Mouse (Mus musculus): ENCODE measurements at regions not wholly inside any gene's neighbourhood (a gene's known extent, or its start where the extent isn't known, plus 50 kb on each side); places are given as distances from the start of the nearest gene placed in this dataset.

GRCm38 (mm10) chr2:159138603-159139002, 344.0 kb downstream of the Dhx35 start:
- no peak for DNase-seq (ENCODE audit: low read depth, low spot score)

DNA sequence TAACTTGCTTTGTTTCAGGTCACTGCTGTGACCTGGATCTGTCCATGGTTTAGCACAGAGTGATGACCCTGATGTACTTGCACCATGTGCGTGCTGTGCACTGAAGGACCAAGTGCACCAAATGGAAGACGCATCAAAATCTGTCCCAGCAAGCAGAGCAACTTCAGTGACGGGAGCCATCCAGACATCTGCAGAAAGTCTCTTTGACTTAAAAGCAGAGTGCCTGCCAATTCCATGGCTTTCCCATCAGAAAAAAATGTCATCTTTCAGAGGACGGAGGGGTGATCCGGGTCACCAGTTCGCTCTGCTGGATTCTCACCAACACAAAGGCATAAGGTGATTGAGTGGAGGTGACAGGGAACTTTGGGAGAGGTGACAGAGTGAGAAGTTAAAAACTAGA, 351.4 kb downstream of the Dhx35 start:
- no peak for DNase-seq (ENCODE audit: low read depth, low spot score)

DNA sequence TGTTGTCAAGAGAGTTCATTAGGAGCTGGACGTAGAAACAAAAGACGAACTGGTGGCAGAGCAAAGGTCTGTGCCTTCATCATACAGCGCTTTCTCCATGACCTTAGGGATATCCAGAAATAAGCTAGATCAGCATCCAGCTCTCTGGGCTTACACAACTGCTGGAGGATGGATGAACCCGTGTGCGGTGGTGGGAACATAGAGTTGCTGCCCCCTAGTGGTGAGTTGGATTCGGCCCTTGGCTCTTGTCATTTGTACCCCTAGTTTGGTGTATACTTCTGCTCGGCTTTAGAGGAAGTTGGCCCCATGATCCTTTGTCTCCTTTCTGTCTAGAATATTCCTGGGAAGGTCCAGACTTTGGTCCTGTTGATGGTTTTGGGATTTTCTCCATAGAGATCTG, 369.4 kb downstream of the Dhx35 start:
- peak; percentile 4 for DNase-seq (ENCODE audit: low read depth, low spot score)

GRCm38 (mm10) chr2:159168553-159169064, 374.0 kb downstream of the Dhx35 start:
- no peak for DNase-seq (ENCODE audit: low read depth, low spot score)

- DNase-seq (ENCODE audit: low read depth, low spot score): no peak
Observed at GRCm38 (mm10) chr2:159196156-159196555, 401.5 kb downstream of the Dhx35 start.

DNA sequence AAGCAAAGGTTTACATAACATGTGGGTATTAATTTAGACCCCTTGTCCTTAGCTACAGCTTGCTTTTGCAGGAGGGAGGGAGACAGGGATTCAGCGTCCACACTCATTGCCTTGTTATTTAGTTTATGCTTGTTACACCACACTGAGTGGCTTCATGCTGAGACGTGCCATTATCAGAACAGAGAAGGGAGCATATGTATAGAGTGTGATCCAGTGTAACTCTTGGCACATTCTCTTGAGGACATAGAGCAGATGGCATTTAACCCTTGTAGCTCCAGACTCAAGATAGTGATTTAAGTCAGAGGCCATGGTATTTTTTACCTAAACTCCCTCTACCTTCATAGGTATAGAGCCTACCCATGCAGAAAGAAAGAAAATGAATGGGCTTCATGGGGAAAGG, 437.7 kb downstream of the Dhx35 start:
- DNase-seq (ENCODE audit: low read depth, low spot score): no peak

DNA sequence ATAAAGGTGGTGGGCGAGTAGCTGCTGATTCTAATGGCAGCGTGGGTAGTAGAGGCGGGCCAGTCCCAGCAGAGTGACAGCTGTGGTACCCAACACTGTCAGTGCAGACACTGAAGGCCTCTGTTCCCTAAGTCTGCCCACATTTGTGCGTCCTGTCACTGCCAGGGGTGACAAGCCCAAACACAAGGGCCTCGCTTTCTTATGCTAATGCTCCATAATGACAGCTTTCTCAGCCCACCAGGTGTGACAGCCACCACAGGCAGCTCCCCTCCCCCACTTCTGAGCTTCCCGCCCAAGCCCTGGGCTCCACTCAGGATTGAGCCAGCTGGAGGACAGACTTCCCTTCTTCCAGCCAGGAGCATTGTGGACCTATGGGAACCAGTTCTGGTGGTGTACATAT, 440.4 kb downstream of the Dhx35 start:
- DNase-seq (ENCODE audit: low read depth, low spot score): no peak

DNA sequence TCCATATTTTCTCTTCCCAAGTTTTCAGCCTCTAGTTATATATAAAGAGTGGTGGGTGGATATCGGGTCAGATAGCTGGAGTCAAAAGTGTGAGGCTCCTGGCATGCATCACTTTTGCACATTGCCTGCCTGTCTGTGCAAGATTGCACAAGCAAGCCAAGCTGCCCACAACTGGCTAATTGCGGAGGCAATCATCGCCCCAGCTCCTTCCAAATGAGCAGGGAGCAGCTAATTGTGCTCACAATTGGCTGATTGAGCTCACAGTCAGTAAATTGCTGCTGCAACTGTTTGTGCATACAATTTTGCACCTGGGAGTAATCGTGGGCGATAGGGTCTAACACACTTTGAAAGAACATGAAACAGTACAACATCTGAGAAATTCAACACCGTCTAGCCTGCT, 455.5 kb downstream of the Dhx35 start:
- no peak for DNase-seq (ENCODE audit: low read depth, low spot score)

DNA sequence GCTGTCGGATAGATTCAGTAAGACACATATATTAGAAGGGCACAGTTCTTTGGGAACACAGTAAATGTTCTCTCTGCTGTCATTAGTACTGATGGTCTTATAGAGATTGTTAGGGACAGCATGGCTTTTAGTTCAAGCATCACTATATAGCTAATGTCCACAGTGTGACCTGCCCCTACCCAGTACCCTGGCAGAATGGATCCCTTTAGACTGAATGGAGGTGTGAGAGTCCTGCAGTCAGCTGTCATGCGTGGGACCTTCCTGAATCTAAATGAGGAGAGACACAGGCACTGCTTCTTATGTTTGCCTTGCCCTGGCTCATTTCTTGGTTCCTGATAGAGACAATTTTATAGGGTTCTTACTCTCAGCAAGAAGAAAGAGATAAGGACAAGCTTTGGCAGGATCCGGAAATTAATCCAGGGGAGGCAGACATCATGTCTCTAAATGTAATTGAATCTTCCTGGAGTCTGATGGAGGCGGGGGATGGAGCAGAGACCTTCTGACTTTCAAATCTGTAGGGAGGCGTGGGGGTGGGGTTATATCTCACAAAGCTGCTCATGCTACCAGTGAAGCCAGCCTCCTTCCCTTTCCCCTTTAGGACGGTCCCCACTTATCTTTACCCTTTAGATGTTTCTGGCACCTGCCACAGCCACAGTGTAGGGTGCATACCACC, 456.5 kb downstream of the Dhx35 start:
- DNase-seq (ENCODE audit: low read depth, low spot score): no peak

DNA sequence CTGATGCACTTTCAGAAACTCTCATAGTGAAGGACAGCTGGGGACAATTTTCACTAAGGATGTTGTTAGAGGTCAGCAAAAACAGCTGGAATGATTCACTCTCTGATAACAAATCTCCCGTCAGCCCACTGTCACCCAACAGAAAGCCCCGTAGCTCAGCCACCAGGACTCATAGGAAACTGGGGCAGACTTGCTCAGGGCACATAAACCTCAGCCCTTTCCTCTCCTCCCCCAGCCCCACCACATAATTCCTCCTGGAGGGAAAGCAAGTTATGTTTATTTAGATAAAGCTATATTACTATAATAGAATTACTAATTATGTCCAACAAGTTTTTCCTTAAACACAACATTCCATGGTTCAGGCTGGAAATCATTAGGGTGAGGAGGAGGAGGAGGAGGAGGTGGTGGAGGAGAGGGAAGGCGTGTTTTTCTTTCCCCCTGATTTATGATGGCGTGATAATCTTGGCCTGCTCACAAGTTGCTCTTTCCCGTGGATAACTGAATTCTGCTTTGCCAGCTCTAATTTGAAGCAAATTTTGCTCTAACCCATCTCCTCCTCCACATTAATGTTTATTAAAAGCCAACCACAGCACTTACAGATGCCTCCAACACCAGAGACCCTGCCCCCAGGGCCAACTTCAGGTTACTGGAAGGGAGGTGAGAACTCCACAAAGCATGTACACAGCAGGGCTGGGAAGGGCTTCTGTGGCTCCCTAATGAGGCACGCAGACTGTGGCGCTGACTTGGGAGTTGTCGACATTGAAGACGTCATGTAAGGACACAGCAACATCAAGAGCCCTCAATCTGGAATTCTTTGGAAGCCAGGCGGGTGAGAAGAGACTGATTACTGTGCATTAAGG, 475.8 kb downstream of the Dhx35 start:
- no peak for DNase-seq (ENCODE audit: low read depth, low spot score)

DNA sequence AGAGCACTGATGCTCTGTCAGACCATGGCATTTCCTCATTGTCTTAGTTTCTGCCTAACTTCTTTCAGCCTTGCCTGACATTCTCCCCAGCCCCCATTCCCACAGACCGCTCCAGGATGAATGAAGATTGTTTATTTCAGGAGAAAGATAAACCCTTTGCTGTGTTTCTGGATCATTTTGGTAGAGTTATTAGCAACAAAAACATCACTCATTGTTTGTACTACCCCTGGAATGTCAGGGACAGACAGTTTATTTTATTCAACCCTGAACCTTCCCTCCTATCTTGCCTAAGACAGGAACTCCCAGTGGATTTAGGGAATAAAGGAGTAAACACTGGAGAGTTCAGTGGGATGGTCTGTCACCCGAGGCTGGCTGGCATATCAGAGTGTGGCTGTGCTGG, 484.3 kb downstream of the Dhx35 start:
- DNase-seq (ENCODE audit: low read depth, low spot score): no peak

GRCm38 (mm10) chr2:159281558-159282320, 487.1 kb downstream of the Dhx35 start:
- DNase-seq (ENCODE audit: low read depth, low spot score): no peak

DNA sequence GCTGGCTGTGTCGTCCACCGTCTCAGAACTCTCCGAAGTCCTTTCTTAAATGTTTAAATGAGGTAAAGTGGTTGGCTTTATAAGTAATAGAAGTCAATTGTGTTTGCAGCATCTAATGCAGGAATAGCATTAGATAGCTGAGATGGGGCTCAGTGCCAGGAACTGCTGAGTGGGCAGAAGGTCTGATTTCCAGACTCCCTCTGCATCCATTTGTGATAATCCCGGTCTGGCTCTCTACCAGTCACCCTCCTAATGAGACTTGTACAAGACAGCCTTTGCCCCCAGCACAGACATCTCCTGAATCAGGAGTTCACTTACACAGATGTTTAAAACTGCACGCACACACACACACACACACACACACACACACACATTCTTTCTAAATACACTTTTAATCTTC, 489.5 kb downstream of the Dhx35 start:
- DNase-seq (ENCODE audit: low read depth, low spot score): no peak

DNA sequence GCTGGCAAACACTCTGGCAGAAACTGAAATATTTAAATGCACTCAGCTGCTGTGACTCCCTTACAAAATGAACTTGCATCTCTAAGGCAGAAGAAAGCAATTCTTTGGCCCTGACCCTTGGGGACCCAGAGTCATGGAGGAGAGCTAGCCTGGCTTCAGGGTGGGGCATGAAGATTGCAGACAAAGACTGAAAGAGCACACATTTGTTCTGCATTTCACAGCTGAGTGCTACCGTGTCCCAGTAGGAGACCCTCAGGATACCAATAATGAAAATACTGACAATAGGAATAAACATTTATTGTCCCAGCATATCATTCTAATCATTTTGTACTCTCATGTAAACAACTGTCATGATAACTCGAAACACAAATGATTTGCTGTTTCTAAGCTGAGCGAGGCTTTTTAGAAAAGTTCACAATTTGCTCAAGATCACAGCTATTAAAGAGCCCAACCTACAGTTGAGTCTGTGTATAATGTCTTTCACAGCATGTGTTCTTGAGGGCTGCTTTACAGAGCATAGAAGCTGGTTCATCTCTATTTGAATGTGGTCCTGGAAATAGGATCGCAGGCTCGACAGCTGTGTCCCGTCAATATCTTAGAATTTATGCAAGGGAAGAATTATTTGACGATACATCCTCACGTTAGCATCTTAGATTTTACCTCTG, 490.1 kb downstream of the Dhx35 start:
- DNase-seq (ENCODE audit: low read depth, low spot score): no peak

DNA sequence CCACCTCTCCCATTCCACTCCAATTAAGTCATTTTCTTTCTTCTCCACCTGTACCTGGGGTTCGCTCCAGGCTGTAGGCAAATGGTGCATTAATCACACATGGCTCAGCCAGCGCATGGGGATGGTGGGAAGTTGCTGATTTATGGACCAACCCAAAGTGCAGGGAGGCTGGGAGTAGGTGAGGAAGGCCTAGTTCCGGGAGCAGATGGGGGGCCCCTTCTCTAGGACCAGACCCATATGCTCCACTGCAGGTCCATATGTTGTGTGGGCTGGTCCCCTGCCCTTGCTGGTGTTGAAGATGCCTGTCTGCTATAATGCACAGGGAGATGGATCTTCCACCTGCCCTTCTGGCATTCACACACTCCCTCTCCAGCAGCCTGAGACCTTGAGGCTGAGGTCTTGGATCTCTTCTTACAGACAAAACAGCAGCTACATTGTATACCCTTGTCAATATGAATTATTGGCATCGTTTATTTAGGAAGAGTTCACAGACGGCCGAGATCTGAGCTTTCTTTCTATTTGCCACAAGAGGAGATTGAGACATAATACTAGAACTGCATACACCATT, 493.5 kb downstream of the Dhx35 start:
- no peak for DNase-seq (ENCODE audit: low read depth, low spot score)

DNA sequence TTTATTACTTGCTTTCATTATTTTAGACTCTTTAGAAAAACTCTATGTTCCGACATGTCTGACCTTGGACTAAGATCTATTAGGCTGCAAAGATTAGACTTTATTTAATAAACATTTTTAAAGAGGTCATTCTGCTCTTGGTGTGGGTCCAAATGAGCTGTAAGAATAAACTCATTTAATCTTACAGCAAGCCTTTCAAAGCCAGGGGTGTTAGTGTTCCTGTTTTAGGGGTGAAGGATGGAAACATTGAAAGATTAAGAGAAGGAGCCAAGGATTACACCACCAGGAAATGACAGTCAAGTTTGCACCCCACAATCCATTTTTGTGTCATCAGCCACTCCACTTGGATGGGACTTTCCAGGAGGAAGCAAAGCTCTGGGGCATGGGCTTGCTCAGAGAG, 495.5 kb downstream of the Dhx35 start:
- no peak for DNase-seq (ENCODE audit: low read depth, low spot score)

GRCm38 (mm10) chr2:159307001-159307400, 512.4 kb downstream of the Dhx35 start:
- DNase-seq (ENCODE audit: low read depth, low spot score): no peak

- DNase-seq (ENCODE audit: low read depth, low spot score): no peak
Observed at GRCm38 (mm10) chr2:159334711-159335110, 540.1 kb downstream of the Dhx35 start.

DNA sequence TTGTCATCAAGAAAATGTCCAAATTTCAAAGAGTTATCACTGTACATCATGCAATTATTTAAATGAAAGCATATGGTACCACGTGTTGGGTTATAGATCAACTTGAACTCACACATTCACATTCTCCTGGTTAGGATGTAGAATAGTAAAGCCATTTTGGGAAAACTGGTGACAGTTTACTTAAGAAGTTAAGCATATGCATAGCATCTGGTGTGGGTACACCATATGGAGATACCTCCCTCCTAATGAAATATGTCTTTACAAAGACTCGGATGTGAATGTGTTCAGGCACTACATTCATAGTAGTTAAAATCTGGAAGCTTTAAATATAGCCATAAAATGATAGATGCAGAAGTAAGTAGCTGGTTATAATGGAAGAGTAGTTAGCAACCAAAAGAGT, 542.0 kb downstream of the Dhx35 start:
- no peak for DNase-seq (ENCODE audit: low read depth, low spot score)

- no peak for DNase-seq (ENCODE audit: low read depth, low spot score)
Observed at GRCm38 (mm10) chr2:159343624-159344560, 549.3 kb downstream of the Dhx35 start.

All from A20 (cell line).